Mouse (Mus musculus): ENCODE measurements around the gene Scube1. TPM values are rescaled to one million over a fixed set of nuclear protein-coding genes. Genes with fewer than 3 reads are reported as not detected.

The Scube1 gene
- polyA plus RNA-seq, 1 experiment from 2014 or later = 18.1 TPM

Other genes starting within 250 kb of the Scube1 start
- 107 and 108 TPM in 2 replicates for gene Ttll1, start 214.1 kb downstream of the Scube1 start, polyA plus RNA-seq (2015; fragmentation: Nextera tagmentation; extraction: Ambion mirVana)
- 1.2 and 1.5 TPM in 2 replicates for gene Bik, start 198.2 kb downstream of the Scube1 start, polyA plus RNA-seq (2015; fragmentation: Nextera tagmentation; extraction: Ambion mirVana)
- gene Tspo, start 161.4 kb downstream of the Scube1 start, polyA plus RNA-seq (2015; fragmentation: Nextera tagmentation; extraction: Ambion mirVana) = 13.1 and 13.4 TPM in 2 replicates
- 33.4 and 36.3 TPM in 2 replicates for gene Mcat, start 161.2 kb downstream of the Scube1 start, polyA plus RNA-seq (2015; fragmentation: Nextera tagmentation; extraction: Ambion mirVana)
- gene Ttll12, start 129.9 kb downstream of the Scube1 start, polyA plus RNA-seq (2015; fragmentation: Nextera tagmentation; extraction: Ambion mirVana) = 37.3 and 42.0 TPM in 2 replicates
- 13.3 and 16.7 TPM in 2 replicates for gene Mpped1, start 54.4 kb upstream of the Scube1 start, polyA plus RNA-seq (2015; fragmentation: Nextera tagmentation; extraction: Ambion mirVana)